Mouse (Mus musculus): ENCODE data around the gene Skint1.
"Not testable (repeated sequence)": the region's sequence is repeated elsewhere in the genome, so short reads cannot be mapped to it uniquely, and the experiment has no call there.

Gene Skint1

DNA sequence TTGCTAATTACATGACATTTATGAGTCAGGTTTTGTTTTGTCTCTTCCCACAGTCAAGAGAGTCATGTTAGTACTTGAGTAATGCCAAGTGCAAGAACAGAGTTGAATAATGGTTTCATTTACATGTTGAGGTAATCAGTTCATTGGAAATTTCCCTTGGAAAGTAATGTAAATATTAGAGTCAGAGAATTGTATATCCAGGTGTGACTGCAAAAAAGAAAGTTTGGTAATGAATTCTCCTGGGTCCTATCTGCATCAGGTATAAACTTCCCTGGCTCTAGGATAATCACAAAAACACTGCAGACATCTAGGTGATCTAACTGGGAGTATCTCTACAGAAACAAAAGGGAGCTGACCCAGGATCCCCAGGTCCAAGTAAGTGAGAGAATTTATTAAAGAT, at the start of gene Skint1:
Gene Skint1 (plus strand): TSS at position 301 of the 400 bp plus-strand sequence.
- no peak for DNase-seq (ENCODE audit: low read depth, low spot score)

DNA sequence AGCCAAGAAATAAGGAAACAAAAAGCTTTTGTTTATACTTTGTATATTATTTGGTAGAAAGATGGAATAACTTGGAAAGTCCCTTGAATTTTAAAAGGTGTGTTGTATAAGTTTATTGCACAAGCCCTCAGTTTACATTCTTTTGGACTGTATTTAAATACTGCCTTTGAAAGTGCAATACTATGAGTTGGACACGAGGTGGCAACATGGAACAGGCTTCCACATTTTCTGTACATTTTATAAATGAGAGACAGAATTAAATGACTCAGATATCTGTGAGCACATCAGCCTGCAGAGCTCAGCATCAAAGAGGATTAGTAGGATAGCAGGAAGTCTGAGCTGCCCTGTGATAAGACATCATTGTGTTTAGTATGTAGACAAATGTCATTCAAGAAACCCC, 44.8 kb upstream of the Skint1 start:
- DNase-seq (ENCODE audit: low read depth, low spot score): no peak

DNA sequence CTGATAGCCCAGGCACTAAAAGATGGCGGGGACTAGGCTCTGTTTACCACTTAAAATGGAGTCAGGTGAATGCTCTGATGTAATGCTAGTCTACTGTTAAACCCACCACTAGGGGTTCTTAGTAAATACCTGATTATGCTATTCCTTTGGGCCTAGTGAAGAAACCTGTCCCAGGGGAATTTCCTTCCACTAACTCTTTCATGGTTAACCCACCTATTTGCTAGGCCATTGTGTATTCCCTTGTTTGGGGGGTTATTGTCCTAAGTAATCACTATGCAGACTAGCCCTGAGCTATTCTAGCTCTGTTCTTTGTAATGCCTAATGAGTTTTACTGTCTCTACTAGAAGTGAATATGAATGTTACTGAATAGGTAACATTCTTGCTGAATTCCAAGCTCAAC, 42.8 kb upstream of the Skint1 start:
- not testable (repeated sequence) for DNase-seq (ENCODE audit: low read depth, low spot score)

DNA sequence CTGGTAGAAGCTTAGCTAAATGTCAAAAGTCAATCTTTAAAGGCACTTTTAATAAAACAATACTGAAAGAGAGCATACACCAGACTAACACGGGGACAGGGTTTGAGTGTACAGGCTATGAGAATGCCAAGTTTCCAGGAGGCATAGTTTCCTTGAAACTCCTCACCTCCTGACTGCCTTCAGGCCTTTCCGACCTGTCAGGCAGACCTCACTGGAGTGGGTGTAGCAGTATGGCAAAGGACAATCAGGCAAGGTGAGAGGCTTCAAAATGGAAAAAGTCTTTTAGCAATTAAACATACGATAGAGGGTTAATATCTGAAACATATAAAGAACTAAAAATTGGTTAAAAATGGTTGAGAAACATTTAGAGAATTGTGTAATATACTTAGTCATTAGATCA, 42.4 kb upstream of the Skint1 start:
- DNase-seq (ENCODE audit: low read depth, low spot score): no peak

DNA sequence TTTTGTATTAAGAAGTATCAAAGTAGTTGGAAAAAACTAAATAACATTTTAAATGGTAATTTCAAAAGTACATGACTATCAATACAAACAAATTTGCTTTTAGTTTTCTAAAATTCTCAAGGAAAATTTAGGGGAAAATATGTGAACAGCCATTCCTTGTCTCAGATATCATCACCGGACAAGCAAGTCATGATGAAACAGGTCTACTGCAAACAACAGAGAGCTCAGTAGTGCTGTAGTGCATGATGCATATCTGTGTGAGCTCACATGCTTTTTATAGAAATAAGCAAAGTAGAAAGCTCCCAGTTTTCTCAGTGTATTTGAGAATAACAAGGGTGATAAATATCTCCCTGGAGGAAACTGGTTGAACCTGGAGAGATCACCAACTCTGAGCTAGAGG, 33.4 kb upstream of the Skint1 start, which contains the start of gene Skint7:
Gene Skint7 (plus strand): TSS at position 301 of the 400 bp plus-strand sequence.
- DNase-seq (ENCODE audit: low read depth, low spot score): no peak

DNA sequence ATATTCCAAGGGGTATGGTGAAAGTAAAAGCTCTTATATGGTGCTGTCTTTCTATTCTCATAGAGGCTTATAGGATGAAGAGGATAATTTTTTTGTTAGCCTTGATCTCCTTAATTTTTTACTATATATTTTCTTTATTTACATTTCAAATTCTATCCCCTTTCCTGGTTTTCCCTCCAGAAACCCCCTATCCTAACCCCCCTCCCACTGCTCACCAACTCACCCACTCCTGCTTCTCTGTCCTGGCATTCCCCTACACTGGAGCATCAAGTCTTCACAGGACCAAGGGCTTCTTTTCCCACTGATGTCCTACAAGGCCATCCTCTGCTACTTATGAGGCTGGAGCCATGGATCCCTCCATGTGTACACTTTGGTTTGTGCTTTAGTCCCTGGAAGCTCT, 65.6 kb downstream of the Skint1 start, which contains the start of gene Skint4:
Gene Skint4 (plus strand): TSS at position 301 of the 400 bp plus-strand sequence.
- no peak for DNase-seq (ENCODE audit: low read depth, low spot score)

Measured in embryo, embryonic 11.5 days (tissue).